Mouse (Mus musculus) ES-E14 (cell line): ENCODE data around the gene Eps8l2.

Source experiments
- CHD2 ChIP-seq: IDR thresholded peaks from 2 replicates; pipeline ENCODE4 v1.6.1; 2014; ENCODE audit warnings: mild to moderate bottlenecking, low read depth, low read length, inconsistent platforms
- MAFK ChIP-seq: IDR thresholded peaks from 2 replicates; pipeline ENCODE4 v1.6.1; 2014; ENCODE audit warnings: mild to moderate bottlenecking, low read depth, low read length, inconsistent platforms; ENCODE audit not compliant: insufficient read depth
- ZC3H11A ChIP-seq: IDR thresholded peaks from 2 replicates; pipeline ENCODE4 v1.6.1; 2012; ENCODE audit warnings: low read depth, mild to moderate bottlenecking, inconsistent platforms, low read length, borderline replicate concordance

- TF ChIP-seq ZC3H11A = no peak
- no peak for TF ChIP-seq MAFK
- no peak for TF ChIP-seq CHD2
Observed at GRCm38 (mm10) chr7:141373611-141374010, 34.9 kb downstream of the Eps8l2 start.
